8 mouse cellular contexts compared by ENCODE assay signal in genomic region chr11:70701984-70702733, GRCm38 (mm10). TPM values are rescaled to one million over a fixed set of nuclear protein-coding genes. Genes with fewer than 3 reads are reported as not detected.
DNase-seq lines count a peak whose midpoint lies in the region; ATAC-seq and TF ChIP-seq lines count a peak whose summit lies in the region.

No protein-coding gene starts in this region.

- ATAC-seq in embryonic facial prominence, embryonic 12.5 days (ENCODE audit: insufficient number of reproducible peaks, insufficient read depth, low FRiP score, low TSS enrichment), result no peak
- no peak for ATAC-seq in hindbrain, embryonic 14.5 days (ENCODE audit: low FRiP score)
- no peak for ATAC-seq in midbrain, embryonic 13.5 days

- no peaks in the 10 kb centered on the region for H3K9me3 ChIP-seq in embryonic facial prominence, embryonic 12.5 days
- H3K9me3 ChIP-seq in hindbrain, embryonic 14.5 days (ENCODE audit: control insufficient read depth, low read length), result no peaks in the 10 kb centered on the region
- no peaks in the 10 kb centered on the region for H3K9me3 ChIP-seq in midbrain, embryonic 13.5 days

- H3K4me1 ChIP-seq in embryonic facial prominence, embryonic 12.5 days, result peaks cover 24% of the 10 kb centered on the region
- H3K4me1 ChIP-seq in hindbrain, embryonic 14.5 days (replicated peaks; ENCODE audit: control insufficient read depth, insufficient read depth, low read length), result peaks cover 21% of the 10 kb centered on the region
- H3K4me1 ChIP-seq in midbrain, embryonic 13.5 days (replicated peaks), result peaks cover 25% of the 10 kb centered on the region
- H3K4me1 ChIP-seq in thymus, adult 2 months (replicated peaks; ENCODE audit: control insufficient read depth, insufficient read depth, low read length), result peaks cover 13% of the 10 kb centered on the region

- intact Hi-C loops in gastrocnemius, postnatal 36 days (cut with DNase I), result no loop called here
- intact Hi-C loops in gastrocnemius, postnatal 14 days (cut with DNase I; ENCODE audit: low total_unique reads), result no loop called here

- peak overlapping the region; percentile 87 for H3K4me2 ChIP-seq in embryonic facial prominence, embryonic 12.5 days (replicated peaks)
- H3K4me2 ChIP-seq in hindbrain, embryonic 14.5 days (replicated peaks), result peak overlapping the region; percentile 91
- H3K4me2 ChIP-seq in midbrain, embryonic 13.5 days (replicated peaks), result peak overlapping the region; percentile 85

- peak overlapping the region; percentile 89; the same call in 1 of the 2 replicates for H3K4me3 ChIP-seq in embryonic facial prominence, embryonic 12.5 days
- peak overlapping the region; percentile 99; the same call in 1 of the 2 replicates for H3K4me3 ChIP-seq in hindbrain, embryonic 14.5 days (replicated peaks; ENCODE audit: low read length)
- H3K4me3 ChIP-seq in midbrain, embryonic 13.5 days (replicated peaks), result no peak overlapping the region
- H3K4me3 ChIP-seq in thymus, adult 2 months (ENCODE audit: control insufficient read depth, insufficient read depth, low read length), result no peak overlapping the region

- no peaks in the 10 kb centered on the region for H3K27me3 ChIP-seq in embryonic facial prominence, embryonic 12.5 days
- no peaks in the 10 kb centered on the region for H3K27me3 ChIP-seq in hindbrain, embryonic 14.5 days (ENCODE audit: control insufficient read depth, insufficient read depth, low read length)
- no peaks in the 10 kb centered on the region for H3K27me3 ChIP-seq in midbrain, embryonic 13.5 days
- no peaks in the 10 kb centered on the region for H3K27me3 ChIP-seq in thymus, adult 2 months (ENCODE audit: control insufficient read depth, insufficient read depth, low read length)

- no peak for TF ChIP-seq CTCF in thymus, adult 2 months (IDR thresholded peaks at IDR 0.05; ENCODE audit: borderline replicate concordance, control insufficient read depth, extremely low read depth, insufficient read depth, low read length, poor library complexity)

- 84% methylated on average over 6 of the region's 6 CpGs for WGBS in embryonic facial prominence, embryonic 12.5 days
- WGBS in hindbrain, embryonic 14.5 days, result 81% methylated on average over 6 of the region's 6 CpGs
- 84% methylated on average over 6 of the region's 6 CpGs for WGBS in midbrain, embryonic 13.5 days
- 94% methylated on average over 6 of the region's 6 CpGs for WGBS in thymus, adult 2 months

- no peak for TF ChIP-seq POLR2A in thymus, adult 2 months (IDR thresholded peaks at IDR 0.05; ENCODE audit: control insufficient read depth, extremely low read depth, insufficient read depth, low read length, poor library complexity)

- no peak overlapping the region for H3K27ac ChIP-seq in embryonic facial prominence, embryonic 12.5 days
- H3K27ac ChIP-seq in hindbrain, embryonic 14.5 days, result no peak overlapping the region
- H3K27ac ChIP-seq in midbrain, embryonic 13.5 days, result no peak overlapping the region
- H3K27ac ChIP-seq in thymus, adult 2 months (ENCODE audit: control insufficient read depth, insufficient read depth, low read length), result no peak overlapping the region

- peak; percentile 39 for DNase-seq in gastrocnemius, postnatal 36 days
- DNase-seq in gastrocnemius, postnatal 14 days, result no peak
- DNase-seq in hindbrain, embryonic 14.5 days (ENCODE audit: low spot score), result no peak
- no peak for DNase-seq in lung, postnatal 14 days
- DNase-seq in thymus, adult 2 months, result no peak
- no peak for DNase-seq in thymus, postnatal 25 days

- peak overlapping the region; percentile 21 for H3K9ac ChIP-seq in embryonic facial prominence, embryonic 12.5 days
- peak overlapping the region; percentile 95; the same call in 1 of the 2 replicates for H3K9ac ChIP-seq in hindbrain, embryonic 14.5 days
- peak overlapping the region; percentile 58 for H3K9ac ChIP-seq in midbrain, embryonic 13.5 days (replicated peaks)

- peaks cover 39% of the 10 kb centered on the region for H3K36me3 ChIP-seq in embryonic facial prominence, embryonic 12.5 days
- H3K36me3 ChIP-seq in hindbrain, embryonic 14.5 days (replicated peaks; ENCODE audit: control insufficient read depth, insufficient read depth), result peaks cover 36% of the 10 kb centered on the region
- H3K36me3 ChIP-seq in midbrain, embryonic 13.5 days, result peaks cover 39% of the 10 kb centered on the region
- H3K36me3 ChIP-seq in thymus, adult 2 months (ENCODE audit: control insufficient read depth, insufficient read depth, low read length), result peaks cover 28% of the 10 kb centered on the region

RNA-seq across cellular contexts. Expression of gene Kif1c, which starts 1.8 kb away (rescaled TPM):
- 100 to 1,000 TPM; 460 to 537 TPM for total RNA-seq in gastrocnemius, postnatal 36 days (2021)
- total RNA-seq in gastrocnemius, postnatal 14 days (2021), result 100 to 1,000 TPM; 216 to 226 TPM
- polyA plus RNA-seq in embryonic facial prominence, embryonic 12.5 days (2016; fragmentation: Nextera tagmentation; extraction: Ambion mirVana), result 2.8 and 3.0 TPM in 2 replicates
- 4.9 and 6.8 TPM in 2 replicates for polyA plus RNA-seq in hindbrain, embryonic 14.5 days (2014; fragmentation: Nextera tagmentation; extraction: Ambion mirVana)
- 1.4 and 2.1 TPM in 2 replicates for polyA plus RNA-seq in midbrain, embryonic 13.5 days (2015; fragmentation: Nextera tagmentation; extraction: Ambion mirVana)
- polyA plus RNA-seq in thymus, adult 2 months (2012; rRNA removed), result 25.5 and 32.1 TPM in 2 replicates

RNA-seq across cellular contexts. Expression of gene Inca1, which starts 2.2 kb away (rescaled TPM):
- 1 to 10 TPM; 3.7 to 4.5 TPM for total RNA-seq in gastrocnemius, postnatal 36 days (2021)
- 1 to 10 TPM; 2.5 to 3.3 TPM for total RNA-seq in gastrocnemius, postnatal 14 days (2021)
- polyA plus RNA-seq in embryonic facial prominence, embryonic 12.5 days (2016; fragmentation: Nextera tagmentation; extraction: Ambion mirVana), result 1.1 and 1.6 TPM in 2 replicates
- 1.4 and 1.9 TPM in 2 replicates for polyA plus RNA-seq in hindbrain, embryonic 14.5 days (2014; fragmentation: Nextera tagmentation; extraction: Ambion mirVana)
- polyA plus RNA-seq in midbrain, embryonic 13.5 days (2015; fragmentation: Nextera tagmentation; extraction: Ambion mirVana), result 0.94 and 1.8 TPM in 2 replicates
- polyA plus RNA-seq in thymus, adult 2 months (2012; rRNA removed), result 1.1 and 1.9 TPM in 2 replicates

RNA-seq across cellular contexts. Expression of gene Camta2, which starts 14.3 kb away (rescaled TPM):
- total RNA-seq in gastrocnemius, postnatal 36 days (2021), result 10 to 100 TPM; 36.8 to 38.8 TPM
- 10 to 100 TPM; 21.2 to 25.5 TPM for total RNA-seq in gastrocnemius, postnatal 14 days (2021)
- 12.0 and 12.3 TPM in 2 replicates for polyA plus RNA-seq in embryonic facial prominence, embryonic 12.5 days (2016; fragmentation: Nextera tagmentation; extraction: Ambion mirVana)
- polyA plus RNA-seq in hindbrain, embryonic 14.5 days (2014; fragmentation: Nextera tagmentation; extraction: Ambion mirVana), result 24.2 and 26.1 TPM in 2 replicates
- 15.3 and 16.4 TPM in 2 replicates for polyA plus RNA-seq in midbrain, embryonic 13.5 days (2015; fragmentation: Nextera tagmentation; extraction: Ambion mirVana)
- polyA plus RNA-seq in thymus, adult 2 months (2012; rRNA removed), result 38.4 and 42.7 TPM in 2 replicates

RNA-seq across cellular contexts. Expression of gene Spag7, which starts 32.9 kb away (rescaled TPM):
- 10 to 100 TPM; 78.9 to 81.6 TPM for total RNA-seq in gastrocnemius, postnatal 36 days (2021)
- total RNA-seq in gastrocnemius, postnatal 14 days (2021), result 100 to 1,000 TPM; 117 to 122 TPM
- 143 and 149 TPM in 2 replicates for polyA plus RNA-seq in embryonic facial prominence, embryonic 12.5 days (2016; fragmentation: Nextera tagmentation; extraction: Ambion mirVana)
- polyA plus RNA-seq in hindbrain, embryonic 14.5 days (2014; fragmentation: Nextera tagmentation; extraction: Ambion mirVana), result 94.8 and 115 TPM in 2 replicates
- 180 and 181 TPM in 2 replicates for polyA plus RNA-seq in midbrain, embryonic 13.5 days (2015; fragmentation: Nextera tagmentation; extraction: Ambion mirVana)
- polyA plus RNA-seq in thymus, adult 2 months (2012; rRNA removed), result 27.5 and 32.2 TPM in 2 replicates

RNA-seq across cellular contexts. Expression of gene Eno3, which starts 45.2 kb away (rescaled TPM):
- 1,000 to 10,000 TPM; 8,161 to 9,332 TPM for total RNA-seq in gastrocnemius, postnatal 36 days (2021)
- 1,000 to 10,000 TPM; 6,763 to 7,262 TPM for total RNA-seq in gastrocnemius, postnatal 14 days (2021)
- polyA plus RNA-seq in embryonic facial prominence, embryonic 12.5 days (2016; fragmentation: Nextera tagmentation; extraction: Ambion mirVana), result 20.1 and 27.9 TPM in 2 replicates
- 6.4 and 7.8 TPM in 2 replicates for polyA plus RNA-seq in hindbrain, embryonic 14.5 days (2014; fragmentation: Nextera tagmentation; extraction: Ambion mirVana)
- polyA plus RNA-seq in midbrain, embryonic 13.5 days (2015; fragmentation: Nextera tagmentation; extraction: Ambion mirVana), result 8.0 and 9.5 TPM in 2 replicates
- 25.3 and 75.8 TPM in 2 replicates for polyA plus RNA-seq in thymus, adult 2 months (2012; rRNA removed)

Comparison
In these comparisons a context has a peak if more than half of its experiments do, and no peak if none do; other contexts are left out.
1. DNase-seq: peak in gastrocnemius, postnatal 36 days (2 of 2); none in gastrocnemius, postnatal 14 days (single experiment), hindbrain, embryonic 14.5 days (single experiment), lung, postnatal 14 days (single experiment), thymus, adult 2 months (single experiment) and thymus, postnatal 25 days (single experiment).
2. H3K4me3 ChIP-seq: peak in embryonic facial prominence, embryonic 12.5 days (single experiment) and hindbrain, embryonic 14.5 days (single experiment); none in midbrain, embryonic 13.5 days (single experiment) and thymus, adult 2 months (single experiment).
3. H3K9ac ChIP-seq: peak in every context shown above with its lines; median percentile 95 in hindbrain, embryonic 14.5 days; 58 in midbrain, embryonic 13.5 days; 21 in embryonic facial prominence, embryonic 12.5 days.
4. Peak in every context shown above with its lines, with median percentiles within 50 percentile points of each other: H3K4me2 ChIP-seq.